Mouse (Mus musculus) erythroblast, embryonic 14.5 days (primary cell): ENCODE measurements around the gene Zfp622.

ENCODE experiments used
- GATA1 ChIP-seq: IDR thresholded peaks from 2 replicates; pipeline ENCODE4 v1.6.1; 2012; ENCODE audit warnings: low read length, inconsistent platforms, mixed read lengths
- TAL1 ChIP-seq: IDR thresholded peaks from 3 replicates; pipeline ENCODE4 v1.6.1; 2012; ENCODE audit warnings: low read length, inconsistent platforms, mixed read lengths

DNA sequence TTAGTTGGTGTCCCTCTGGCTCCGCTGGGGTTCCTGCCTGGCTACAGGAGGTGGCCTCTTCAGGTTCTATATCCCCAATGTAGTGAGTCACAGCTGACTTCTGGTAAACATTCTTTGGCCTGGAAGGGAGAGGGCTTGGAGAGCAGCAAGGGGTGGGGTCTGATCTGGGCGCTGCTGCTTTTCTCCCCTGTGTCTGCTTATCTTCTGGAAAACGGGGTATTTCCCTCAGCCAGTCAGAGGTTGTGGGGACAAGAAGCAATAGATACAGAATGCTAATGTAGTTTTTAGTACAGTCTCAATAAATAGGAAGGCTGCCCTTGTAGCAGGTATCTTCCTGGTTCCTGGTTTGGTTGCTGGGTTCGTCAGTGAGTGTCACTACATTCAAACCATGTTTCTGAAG, 33.1 kb upstream of the Zfp622 start:
- TF ChIP-seq GATA1, result no peak
- TF ChIP-seq TAL1, result no peak
